Mouse (Mus musculus) lung, adult 2 months (tissue): ENCODE data around the gene Myof.

Experiments
- CTCF ChIP-seq: fragments of 200-500 bp; IDR thresholded peaks from 2 replicates; pipeline ENCODE4 v1.5.1; 2011; ENCODE audit warnings: mild to moderate bottlenecking, low read length, control low read depth; ENCODE audit not compliant: insufficient read depth
- POLR2A ChIP-seq: fragments of 200-500 bp; IDR thresholded peaks from 2 replicates; pipeline ENCODE4 v1.6.1; 2011; ENCODE audit warnings: low read depth, mild to moderate bottlenecking, control low read depth, low read length, borderline replicate concordance; ENCODE audit errors: extremely low read depth

DNA sequence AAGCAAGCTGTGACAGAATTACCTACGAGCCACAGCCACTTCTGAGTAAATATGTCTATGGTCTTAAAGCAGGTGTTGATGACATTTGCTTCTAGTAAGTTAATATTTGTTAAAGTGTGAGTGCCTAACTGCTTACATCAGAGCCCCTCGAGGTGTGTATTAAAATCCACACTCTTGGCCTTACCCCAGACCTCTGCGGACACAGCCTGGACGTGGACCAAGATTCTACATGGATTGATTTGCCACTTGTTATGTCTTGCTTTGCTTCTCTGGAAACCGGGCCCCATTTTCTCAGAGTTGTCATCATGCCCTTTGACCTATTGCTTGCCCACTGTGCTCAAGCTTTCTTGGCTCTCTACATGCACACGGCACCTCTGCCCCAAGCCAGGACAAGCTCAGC is 130.9 kb downstream of the Myof start:
- TF ChIP-seq CTCF (no peak), POLR2A (no peak)
